Mouse (Mus musculus): ENCODE measurements around the gene Trip6.

The Trip6 gene

DNA sequence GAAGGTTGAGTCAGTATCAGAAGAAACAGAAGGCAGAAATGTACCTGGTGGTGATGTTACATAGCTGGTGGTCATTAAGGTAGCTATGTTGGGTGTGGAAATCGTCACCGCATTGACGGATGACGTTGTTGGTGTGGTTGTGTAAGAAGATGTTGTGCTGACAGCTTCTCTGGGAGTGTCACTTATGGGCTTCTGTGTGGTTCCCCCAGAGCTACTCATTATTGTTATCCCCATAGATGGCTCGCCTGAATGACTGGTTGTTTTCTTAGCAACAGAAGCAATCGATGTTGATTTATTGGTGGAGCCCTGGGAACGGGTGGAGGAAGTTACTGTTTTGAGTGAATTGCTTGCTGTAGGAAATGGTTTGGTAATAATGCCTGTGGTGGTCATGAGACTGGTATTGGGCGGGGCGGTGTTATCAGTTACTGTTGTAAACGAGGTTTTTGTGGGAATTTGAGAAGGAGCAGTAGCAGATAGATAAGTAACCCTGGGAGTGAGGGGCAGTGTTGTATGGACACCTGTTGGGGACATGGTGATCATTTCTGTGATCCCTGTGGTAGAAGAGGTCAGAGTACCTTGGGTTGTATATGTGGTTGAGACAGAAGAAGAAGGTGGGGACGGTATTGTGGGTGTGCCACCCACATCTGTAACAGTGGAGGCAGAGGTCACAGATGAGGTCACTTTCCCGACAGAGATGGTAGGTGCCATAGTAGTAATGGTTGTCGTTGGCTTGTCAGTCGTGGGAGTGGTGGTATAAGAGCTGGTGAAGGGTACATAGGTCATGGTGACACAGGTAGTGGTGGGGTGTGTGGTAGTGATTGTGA, 50.1 kb downstream of the Trip6 start:
- no peak for DNase-seq
